Mouse (Mus musculus) adrenal gland, postnatal 36 days (tissue): Measurements from ENCODE around the gene Mtss1l. TPM values are rescaled to one million over a fixed set of nuclear protein-coding genes. Genes with fewer than 3 reads are reported as not detected.

Source experiments
- DNase-seq, 2 experiments: peaks; one replicate each; pipeline ENCODE4 v3.0.0; 2021; ENCODE audit warnings: mixed read lengths in 1 of 2
- long read RNA-seq, 2 experiments: library from polyadenylated mRNA; stranded (forward); transcript quantifications; one replicate each; pipeline ENCODE4 v2.0.0; 2021; ENCODE audit warnings: borderline sequencing depth in 2 of 2
- total RNA-seq, 2 experiments: library from RNA; stranded (reverse); gene quantifications; 2 replicates each; pipeline ENCODE4 v1.2.3; 2021

Mtss1l gene
- total RNA-seq, result 10 to 100 TPM; 20.8 to 23.1 TPM
- long read RNA-seq, experiment 1, partial matches to known transcripts, result 3 of 7 reads
- long read RNA-seq, experiment 1, other reads (novel, unspliced or antisense), result 4 of 7 reads
- long read RNA-seq, experiment 2, full-length matches to known transcripts, result 1 of 2 reads
- long read RNA-seq, experiment 2, partial matches to known transcripts, result 1 of 2 reads
- long read RNA-seq, experiment 2, other reads (novel, unspliced or antisense), result 0 of 2 reads

- peak; percentile 86 to 90 for DNase-seq
Measured at GRCm38 (mm10) chr8:110720685-110721598, at the start of gene Mtss1l. Gene Mtss1l (plus strand): TSS chr8:110721476.

DNA sequence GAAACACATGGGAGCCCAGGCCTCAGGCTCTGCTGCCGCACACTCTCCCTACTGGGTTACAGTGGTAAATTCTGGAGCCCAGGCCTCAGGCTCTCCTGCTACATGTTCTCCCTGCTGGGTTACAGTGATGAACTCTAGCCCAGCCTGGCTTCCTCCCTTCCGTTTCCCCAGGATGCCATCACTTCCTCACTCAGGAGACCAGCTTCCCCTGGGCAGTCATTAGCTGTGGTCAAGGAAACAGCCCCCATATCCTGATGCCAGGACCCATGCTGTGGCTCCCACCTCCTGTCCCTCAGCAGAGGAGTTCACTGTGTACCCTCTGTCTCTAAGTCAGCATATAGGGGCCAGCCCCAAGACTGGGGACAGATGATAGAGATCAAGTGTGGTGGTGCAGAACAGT is 49.1 kb upstream of the Mtss1l start:
- DNase-seq, result peak; percentile 28 to 36

DNA sequence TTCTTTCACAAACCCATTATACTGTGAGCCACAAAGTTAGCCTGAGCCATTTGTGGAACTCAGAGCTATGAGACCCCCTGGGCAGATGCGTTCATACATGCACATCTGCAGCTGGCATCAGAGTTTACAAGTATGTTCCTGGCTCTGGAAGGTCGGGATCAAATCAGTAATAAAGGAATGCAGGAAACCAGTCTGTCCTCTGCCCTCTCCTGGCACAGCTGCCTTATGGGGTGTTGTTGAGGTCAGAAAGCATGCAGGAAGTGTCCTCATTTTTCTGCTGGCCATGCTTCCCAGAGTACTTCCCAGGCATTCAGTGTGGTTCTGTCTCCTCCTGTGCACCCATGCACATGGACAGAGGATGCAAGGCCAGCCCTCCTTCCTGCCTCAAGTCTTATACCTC is 48.1 kb upstream of the Mtss1l start:
- DNase-seq, result peak in 1 of 2 experiments; percentile 26

- DNase-seq, result no peak
Measured at GRCm38 (mm10) chr8:110674589-110674988, 46.7 kb upstream of the Mtss1l start.

- DNase-seq, result no peak
Measured at GRCm38 (mm10) chr8:110676702-110677101, 44.6 kb upstream of the Mtss1l start.

DNA sequence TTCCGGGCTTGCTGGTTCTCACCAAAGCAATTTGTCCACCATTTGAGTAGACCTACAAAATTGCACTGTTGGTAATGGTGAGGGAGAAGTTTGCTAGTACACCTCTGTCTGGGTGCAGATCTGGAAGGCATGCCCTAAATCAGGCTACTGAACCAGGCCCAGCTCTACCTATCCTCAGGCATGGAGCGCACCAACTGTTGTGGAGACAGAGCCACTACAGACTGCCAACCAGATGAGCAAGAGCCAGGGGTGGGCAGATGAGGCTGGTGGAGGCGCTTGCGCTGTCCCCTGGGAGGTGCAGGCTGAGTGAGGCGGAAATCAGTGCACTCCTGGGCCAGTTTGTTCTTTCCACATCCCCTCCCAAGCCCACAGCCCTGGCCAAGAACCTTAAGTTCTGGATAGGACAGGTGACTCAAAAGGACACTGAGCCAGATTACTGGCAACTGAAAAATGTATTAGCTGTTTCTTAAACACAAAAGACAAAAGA is 44.1 kb upstream of the Mtss1l start:
- no peak for DNase-seq

GRCm38 (mm10) chr8:110678989-110679388 is 42.3 kb upstream of the Mtss1l start:
- peak; percentile 24 to 36 for DNase-seq

DNA sequence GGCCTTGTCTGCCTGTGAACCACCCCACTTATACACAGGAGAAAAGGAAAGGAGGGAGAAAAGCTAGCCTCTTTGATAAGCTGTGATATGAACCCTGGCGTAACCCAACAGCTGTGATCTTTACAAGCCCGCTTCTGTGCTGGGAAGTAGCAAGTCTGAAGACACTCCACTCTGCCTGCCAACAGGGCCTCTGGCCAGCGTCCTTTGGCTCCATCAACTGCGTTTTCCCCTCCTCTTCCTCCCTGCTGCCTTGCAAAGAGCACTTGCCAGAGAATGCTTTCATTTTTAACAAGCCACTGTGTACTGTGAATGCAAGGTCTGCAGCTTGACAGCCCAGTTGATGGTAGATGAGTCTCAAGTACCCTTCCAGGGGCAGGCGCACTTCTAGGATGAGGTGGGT is 33.5 kb upstream of the Mtss1l start:
- peak; percentile 39 to 64 for DNase-seq

DNA sequence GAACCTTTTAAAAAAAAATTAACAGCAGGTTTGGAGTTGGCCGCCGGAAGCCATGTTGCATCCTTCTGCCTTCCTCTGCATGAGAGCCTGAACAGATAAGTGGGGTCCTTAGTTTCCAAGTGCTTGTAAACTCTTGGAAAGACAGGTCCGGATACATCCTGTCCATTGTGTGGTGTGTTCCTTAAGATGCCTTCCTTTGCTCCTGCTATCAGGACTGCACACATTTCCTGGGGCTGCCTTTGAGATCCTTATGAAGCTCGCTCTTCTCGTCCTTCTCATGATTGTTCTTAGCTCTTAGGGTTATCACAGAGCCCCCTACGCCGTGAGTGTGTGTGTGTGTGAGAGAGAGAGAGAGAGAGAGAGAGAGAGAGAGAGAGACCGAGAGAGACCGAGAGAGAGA is 31.3 kb upstream of the Mtss1l start:
- DNase-seq, result no peak

DNA sequence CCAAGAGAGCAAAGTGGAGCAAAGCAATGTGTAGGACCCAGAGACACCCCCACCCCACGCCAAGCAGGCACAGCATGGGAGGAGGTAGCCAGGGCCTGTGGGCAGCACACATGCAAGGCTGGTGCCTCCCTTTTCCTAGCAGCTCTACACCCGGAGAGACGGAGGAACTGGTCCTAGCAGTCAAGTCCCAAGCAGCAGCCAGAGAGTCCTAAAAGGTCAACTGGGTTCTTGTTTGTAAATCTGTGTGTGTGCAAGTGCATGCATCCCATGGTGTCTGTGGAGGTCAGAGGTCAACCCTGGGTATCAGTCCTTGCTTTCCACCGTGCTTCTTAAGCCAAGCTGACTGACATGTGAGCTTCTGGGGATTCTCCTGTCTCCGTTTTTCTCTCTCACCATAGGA is 27.1 kb upstream of the Mtss1l start:
- no peak for DNase-seq

DNA sequence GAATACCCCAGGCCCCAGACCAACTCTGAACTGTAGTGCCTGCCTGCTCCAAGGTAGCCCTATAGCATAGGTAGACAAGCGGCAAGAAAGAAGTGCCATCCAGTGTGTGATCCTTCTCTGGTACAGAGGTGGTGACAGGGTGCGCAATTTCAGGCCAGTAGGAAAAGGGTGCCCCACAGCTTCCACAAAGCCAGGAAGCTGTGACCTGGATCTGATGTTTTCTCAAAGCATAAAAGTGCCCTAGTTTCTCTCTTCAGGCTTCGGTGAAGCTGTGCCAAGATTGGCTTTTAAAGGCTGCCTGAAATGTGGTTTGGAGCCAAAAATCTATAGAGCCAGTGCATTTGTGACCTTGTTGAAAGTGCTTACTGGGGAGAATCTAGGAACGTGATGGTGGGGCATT is 26.4 kb upstream of the Mtss1l start:
- DNase-seq, result no peak

GRCm38 (mm10) chr8:110695431-110695830 is 25.8 kb upstream of the Mtss1l start:
- DNase-seq, result no peak

GRCm38 (mm10) chr8:110696051-110696450 is 25.2 kb upstream of the Mtss1l start:
- DNase-seq, result no peak

- DNase-seq, result no peak
Measured at GRCm38 (mm10) chr8:110697571-110697970, 23.7 kb upstream of the Mtss1l start.

- DNase-seq, result peak; percentile 33 to 62
Measured at GRCm38 (mm10) chr8:110698098-110698497, 23.2 kb upstream of the Mtss1l start.

DNA sequence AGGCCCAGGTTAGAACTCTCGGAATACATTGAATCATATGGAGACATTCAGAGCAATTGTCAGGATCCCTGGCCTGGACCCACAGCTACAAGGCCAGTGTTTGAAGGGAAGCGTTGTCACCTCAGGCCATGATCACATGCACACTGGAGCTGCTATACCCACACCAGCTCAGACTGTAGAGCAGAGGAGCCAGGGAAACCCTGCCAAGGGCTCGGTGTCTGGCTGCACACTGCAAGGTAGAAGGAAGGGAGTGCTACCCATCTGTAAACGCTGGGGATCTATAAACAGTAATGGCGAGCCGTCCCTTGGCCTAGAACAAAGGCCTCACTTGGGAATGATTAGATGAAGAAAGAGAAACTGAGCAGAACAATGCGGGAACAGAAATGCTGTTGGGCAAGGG is 21.8 kb upstream of the Mtss1l start:
- DNase-seq, result no peak

DNA sequence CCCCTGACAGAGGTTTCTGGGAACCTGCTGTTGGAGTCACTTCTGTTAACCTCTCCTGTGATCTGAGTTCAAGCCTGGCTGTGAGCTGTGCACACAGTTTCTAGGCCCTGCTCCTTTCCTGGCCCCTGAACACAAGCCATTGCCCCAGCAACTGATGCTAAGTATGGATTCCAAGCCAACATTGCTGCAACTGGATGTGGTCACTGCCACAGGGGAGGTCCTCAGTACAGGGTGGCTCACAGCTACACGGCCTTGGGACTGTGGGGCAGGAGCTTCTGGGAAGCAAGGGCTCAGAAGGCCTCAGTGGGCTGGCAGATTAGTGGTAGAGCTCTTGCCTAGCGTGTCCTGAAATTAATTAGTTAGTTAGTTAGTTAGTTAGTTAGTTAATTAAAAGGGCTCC is 20.7 kb upstream of the Mtss1l start:
- DNase-seq, result peak in 1 of 2 experiments; percentile 49

DNA sequence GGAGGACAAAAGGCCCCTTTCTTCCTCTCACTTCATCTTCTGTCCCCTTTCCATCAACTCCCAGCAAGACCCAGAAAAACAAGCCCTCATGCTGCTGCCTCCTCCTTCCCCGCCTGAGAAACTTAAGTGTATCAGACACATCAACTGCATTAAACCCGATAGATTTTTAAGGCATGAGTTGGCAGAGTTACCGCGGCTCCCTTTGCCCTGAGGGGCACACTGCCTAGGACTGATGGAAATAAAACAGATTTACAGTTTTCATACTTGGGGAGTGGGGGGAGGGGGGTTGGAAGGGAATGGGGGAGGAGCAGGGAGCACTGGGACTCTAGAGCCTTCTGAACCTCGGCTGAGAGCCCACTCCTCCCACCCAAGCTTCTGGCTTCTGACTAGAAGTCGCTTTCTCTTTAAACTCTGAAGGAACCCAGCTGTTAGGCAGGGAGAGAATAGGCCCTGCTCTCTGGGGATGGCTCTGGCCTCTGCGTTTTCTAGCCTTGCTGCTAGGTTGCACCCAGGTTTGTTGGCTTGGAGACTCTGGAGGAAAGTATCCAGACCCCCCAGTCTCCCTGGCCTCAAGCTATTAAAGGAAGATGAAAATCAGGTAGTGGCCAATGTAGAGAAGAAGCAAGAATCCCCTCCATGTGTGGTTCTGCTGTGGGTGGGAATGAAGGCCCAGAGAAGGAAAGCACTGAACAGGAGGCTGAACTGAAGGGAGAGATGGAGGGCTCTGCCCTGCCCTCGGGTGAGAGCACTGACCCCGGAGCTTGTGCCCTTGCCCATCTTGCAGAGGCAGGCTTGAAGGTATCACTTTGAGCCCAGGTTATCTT is 18.4 kb upstream of the Mtss1l start:
- no peak for DNase-seq

DNA sequence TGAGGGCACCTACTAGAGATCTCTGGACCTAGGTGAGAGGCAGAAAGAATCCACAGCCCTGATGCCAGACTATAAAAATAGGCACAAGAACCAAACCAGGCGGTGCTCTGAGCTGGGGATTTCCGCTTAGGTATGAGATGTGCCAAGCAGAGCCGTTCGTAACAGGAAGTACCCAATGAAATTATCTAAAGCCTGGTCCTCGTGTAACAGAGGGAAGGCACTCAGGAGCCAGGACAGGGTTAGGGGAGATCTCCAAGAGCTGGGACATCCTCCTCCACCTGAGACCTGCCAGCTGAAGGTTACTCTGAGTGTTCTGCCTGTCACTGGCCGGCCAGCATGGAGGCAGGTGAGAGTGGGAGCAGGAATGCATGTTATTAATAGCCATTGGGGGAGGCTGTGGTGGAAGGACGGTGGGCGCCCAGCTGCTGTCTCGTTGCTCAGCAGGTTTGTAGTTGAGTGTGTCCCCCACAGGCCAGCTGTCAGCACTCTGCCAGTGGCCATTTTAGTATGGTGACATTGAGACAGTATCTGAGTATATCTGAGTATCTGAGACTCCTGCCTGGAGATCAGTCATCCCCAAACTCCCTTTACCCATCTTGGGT is 17.7 kb upstream of the Mtss1l start:
- DNase-seq, result no peak

- DNase-seq, result no peak
Measured at GRCm38 (mm10) chr8:110704103-110704502, 17.2 kb upstream of the Mtss1l start.

DNA sequence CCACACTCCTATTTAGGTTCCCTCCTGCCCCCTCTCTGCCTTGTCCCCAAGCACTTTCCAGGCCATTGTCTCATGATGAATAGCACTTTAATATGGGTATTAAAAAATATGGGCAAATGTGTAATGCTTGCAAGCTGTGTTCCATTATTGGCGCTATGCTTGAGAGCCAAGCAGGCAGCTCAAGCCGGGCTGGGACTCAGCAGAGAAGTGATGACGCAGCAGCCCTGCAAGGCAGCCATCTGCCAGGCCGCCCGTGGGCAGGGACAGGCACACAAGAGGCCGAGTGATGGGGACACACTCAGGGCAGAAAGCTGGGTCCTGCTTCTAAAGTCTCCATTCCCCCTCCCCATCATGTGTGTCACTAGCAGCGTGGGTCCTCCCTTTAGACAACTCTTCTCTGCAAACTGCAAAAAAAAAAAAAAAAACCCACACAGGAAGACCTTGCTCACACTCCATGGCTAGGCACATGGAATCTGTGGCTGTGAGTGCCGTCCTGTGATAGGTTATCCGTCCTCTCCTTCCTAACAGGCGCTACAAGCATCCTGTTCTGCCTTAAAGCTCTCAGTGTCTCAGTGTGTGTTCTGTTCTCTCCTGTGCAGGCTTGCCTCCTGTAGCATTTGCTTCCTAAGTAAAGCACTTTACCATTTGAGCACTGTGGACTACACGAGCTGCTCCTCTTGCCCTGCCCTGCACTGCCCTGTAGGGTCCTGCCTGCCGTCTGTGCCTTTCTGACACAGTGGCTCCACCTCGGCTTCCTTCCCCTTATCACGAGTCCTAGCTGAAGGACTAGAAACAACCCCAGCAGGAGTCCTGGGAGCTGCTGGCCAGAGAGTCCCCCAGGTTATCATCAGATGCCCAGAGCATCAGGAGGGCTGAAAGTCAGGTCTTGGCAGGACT is 15.6 kb upstream of the Mtss1l start:
- DNase-seq, result no peak
